Mouse (Mus musculus) frontal cortex, postnatal 10 days (tissue): Measurements from ENCODE around the gene Fli1.

Experiments used
- DNase-seq, 2 experiments: peaks; one replicate each; pipeline ENCODE4 v3.0.0; 2022; ENCODE audit warnings: low spot score in 2 of 2, mixed read lengths in 1 of 2

Fli1 gene

DNA sequence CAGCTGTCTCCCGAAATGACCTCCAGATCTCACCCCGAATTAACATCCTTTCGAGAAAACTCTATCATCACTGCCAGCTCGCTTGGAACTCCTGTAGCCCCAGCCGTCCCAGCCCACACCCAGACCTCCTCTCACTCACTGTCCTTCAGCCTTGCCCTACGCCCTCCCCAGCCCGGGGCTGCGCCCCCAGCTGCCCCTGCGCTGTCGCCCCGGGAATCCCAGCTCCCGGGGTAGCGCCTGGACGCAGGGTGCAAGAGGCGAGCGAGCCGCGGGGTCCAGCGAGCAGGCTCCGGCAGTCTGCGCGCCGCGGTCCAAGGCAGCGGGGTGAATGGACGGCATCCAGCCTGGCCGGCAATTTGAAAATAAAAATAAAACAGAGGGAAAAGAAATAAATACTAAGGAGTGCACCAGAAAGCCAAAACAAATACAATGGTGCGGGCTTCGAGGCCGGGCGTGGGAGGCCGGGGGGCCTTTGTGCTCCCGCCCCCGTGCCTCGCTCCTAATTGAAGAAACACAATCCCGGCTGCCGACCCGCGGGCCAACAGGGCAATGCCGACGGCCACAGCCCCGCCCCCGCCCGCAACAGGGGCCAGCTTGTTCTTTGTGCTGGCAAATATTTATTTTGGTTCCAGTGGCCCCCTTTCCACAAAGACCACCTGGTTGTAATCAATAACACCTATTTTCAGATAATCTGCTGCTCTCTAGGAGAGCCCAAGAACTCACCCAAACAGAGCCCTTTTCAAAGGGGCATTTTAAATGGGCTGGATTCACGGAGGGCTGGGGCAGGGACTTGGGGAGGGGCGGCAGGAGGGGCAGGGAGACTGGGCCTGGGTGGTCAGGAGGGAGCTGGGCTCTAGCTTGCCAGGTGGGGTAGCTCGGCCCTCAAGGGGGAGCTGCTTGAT lies 133.3 kb downstream of the Fli1 start:
- DNase-seq, result peak in 1 of 2 experiments; percentile 8

- no peak for DNase-seq
These were observed 134.0 kb downstream of the Fli1 start for GRCm38 (mm10) chr9:32408730-32409059.

GRCm38 (mm10) chr9:32405191-32405925 lies 137.3 kb downstream of the Fli1 start:
- DNase-seq, result peak; percentile 35 to 68

DNA sequence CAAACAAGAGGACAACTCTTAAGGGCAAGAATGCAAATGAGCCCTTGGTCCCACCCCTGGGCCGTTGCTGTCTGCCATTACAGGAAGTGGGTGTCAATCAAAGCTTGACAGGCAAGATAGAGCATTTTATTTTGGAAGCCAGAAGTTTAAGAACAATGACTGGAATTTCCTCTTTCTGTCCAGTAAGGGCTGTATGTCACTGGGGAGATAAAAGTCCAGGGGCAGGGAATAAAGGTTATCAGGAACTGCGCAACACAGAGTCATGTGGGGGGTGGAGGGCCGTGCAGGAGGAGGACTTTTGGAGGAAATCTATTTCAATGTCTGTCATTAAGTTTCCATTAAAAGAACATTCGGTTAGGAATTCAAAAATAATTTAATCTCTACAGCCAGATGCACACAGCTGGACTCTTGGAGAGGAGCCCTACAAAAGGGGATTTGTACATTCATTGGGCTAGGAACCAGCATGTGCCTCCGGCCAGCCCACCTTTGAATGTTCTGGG lies 141.9 kb downstream of the Fli1 start:
- no peak for DNase-seq

DNA sequence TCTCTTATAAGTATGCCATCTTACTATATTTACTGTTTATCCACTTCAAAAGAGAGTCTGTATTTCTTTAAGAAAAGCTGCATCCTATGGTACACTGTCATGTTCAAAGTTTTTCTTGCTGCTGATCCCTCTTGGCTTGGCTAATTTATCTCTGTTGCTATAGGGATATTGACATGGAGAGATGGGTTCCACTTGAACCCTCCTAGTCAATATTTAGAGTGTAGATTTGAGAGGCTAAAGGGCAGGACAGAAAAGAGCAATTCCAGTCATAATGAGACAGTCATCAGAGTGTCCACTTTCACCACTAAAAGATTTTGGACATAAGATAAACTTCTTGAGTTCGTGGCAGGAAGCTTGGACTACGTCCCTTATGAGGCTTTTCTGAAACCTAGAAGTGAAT lies 142.4 kb downstream of the Fli1 start:
- DNase-seq, result no peak

- DNase-seq, result no peak
These were observed 147.9 kb downstream of the Fli1 start for GRCm38 (mm10) chr9:32394761-32395161.

GRCm38 (mm10) chr9:32392716-32393115 lies 149.9 kb downstream of the Fli1 start:
- no peak for DNase-seq

GRCm38 (mm10) chr9:32391701-32392100 lies 151.0 kb downstream of the Fli1 start:
- DNase-seq, result peak in 1 of 2 experiments; percentile 13

GRCm38 (mm10) chr9:32391092-32391491 lies 151.6 kb downstream of the Fli1 start:
- no peak for DNase-seq

- DNase-seq, result no peak
These were observed 154.5 kb downstream of the Fli1 start for GRCm38 (mm10) chr9:32388120-32388519.

DNA sequence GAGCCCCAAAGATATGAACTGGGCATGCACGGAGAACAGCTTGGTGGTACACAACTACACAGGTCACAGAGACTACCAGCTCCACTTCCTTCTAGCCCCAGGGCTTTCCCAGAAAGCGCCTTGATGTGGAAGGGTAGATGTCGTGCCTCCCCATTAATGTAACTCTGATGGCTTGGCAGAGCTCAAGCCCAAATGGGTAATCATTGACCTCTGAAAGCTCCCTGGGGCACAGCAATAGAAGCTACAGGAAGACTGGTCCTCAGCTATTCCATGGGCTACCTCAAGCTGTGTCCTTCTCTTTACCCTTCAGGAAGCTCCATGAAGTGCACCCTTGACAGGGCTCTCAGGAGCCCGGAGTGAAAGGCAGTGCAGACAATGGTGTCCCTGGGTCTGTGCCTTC lies 157.8 kb downstream of the Fli1 start:
- DNase-seq, result no peak

DNA sequence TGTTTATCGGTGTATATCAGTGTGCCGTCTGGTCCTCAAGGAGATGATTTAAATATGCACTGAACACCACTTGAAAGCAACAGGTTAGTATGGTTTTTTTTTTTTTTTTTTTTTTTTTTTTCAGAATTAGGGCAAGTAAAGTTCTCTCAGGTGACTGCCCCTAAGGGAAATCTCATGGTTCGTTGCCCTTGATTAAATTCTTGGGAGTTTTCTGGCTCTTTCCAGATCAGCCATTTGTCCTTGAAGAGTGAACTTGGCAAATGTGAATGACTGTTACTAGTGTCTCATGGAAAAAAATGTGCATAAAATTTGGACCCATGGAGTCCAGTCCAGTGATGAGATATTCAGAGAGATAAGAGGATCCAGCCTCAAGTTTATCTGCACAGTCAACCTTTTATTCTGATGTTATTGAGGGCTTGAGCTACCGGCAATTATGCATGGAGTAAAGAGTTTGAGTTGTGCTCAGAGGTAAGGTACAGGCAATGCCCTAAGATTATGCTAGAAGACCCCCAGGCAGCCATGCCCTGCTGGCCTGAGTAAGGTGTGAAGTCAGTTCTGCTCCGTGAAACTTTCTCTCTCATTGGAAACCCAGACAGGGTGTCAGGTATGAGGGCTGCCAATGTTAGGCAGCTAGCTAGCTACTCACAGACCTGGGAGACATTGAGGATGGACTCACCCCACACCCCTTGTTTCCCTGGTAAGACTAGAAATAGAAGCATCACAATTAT lies 165.6 kb downstream of the Fli1 start:
- DNase-seq, result no peak

DNA sequence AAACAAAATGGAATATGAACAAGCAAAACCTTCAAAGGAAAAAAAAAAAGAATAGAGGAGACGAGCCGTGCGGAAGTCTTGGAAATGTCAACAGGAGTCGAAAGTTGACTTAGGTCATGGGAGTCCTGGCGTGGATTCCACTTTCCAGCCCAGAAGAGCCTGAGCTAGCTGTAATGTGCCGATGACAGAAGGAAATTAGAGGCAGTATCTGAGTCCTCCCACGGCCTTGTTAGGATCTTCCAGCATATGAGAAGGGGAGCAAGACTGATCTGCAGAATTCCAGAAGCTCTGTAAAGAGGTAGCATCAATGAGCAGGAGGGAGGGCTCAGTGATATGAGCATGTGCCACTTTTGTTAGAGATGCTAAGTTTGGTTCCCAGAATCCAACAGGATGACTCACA lies 166.6 kb downstream of the Fli1 start:
- DNase-seq, result no peak

DNA sequence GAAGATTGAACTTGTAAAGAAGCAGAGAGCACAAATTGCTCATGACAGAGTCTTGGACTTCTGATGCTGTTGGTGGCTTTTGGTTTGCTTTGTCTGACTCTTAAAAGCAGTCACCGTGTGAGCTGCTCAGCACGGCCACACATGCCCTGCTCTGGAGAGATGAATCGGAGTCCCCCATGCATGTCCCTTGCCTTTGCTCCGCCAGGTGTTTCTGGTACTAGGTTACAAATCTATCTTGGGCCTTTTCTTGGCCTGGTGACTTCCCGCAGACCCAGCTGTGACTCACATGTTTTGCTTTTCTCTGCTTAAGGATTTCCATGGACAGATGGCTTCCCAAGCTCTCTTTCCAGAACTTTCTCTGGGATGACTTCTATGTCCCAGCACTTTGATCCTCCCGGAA lies 169.0 kb downstream of the Fli1 start:
- no peak for DNase-seq
